Mouse (Mus musculus) heart, postnatal 0 days (tissue): ENCODE measurements around the gene Gse1. TPM values are rescaled to one million over a fixed set of nuclear protein-coding genes. Genes with fewer than 3 reads are reported as not detected.

Source experiments
- ATAC-seq: fragments of 200-750 bp; cut with Nextera tagmentation; 2 replicates; pipeline ENCODE4 v1.8.0; 2017; ENCODE audit warnings: low read depth, moderate number of reproducible peaks, moderate library complexity; ENCODE audit not compliant: insufficient read depth
- DNase-seq: peaks from one replicate; pipeline ENCODE4 v3.0.0-alpha.2; 2016; ENCODE audit warnings: low spot score
- H3K27ac ChIP-seq: fragments of 300-500 bp; sonication (generic); 2 replicates; pipeline ENCODE4 v1.5.1; 2014; ENCODE audit warnings: low read depth, mild to moderate bottlenecking
- H3K27me3 ChIP-seq: fragments of 300-500 bp; sonication (generic); 2 replicates; pipeline ENCODE4 v1.6.1; 2014; ENCODE audit warnings: low read length, mixed read lengths; ENCODE audit not compliant: control insufficient read depth, insufficient read depth
- H3K36me3 ChIP-seq: fragments of 300-500 bp; sonication (generic); replicated peaks from 2 replicates; pipeline ENCODE4 v1.6.1; 2014; ENCODE audit warnings: low read length, mixed read lengths; ENCODE audit not compliant: control insufficient read depth, insufficient read depth
- H3K4me1 ChIP-seq: fragments of 300-500 bp; sonication (generic); 2 replicates; pipeline ENCODE4 v1.6.1; 2014; ENCODE audit warnings: antibody characterized with exemption; ENCODE audit not compliant: control insufficient read depth, insufficient read depth
- H3K4me2 ChIP-seq: fragments of 300-500 bp; sonication (generic); 2 replicates; pipeline ENCODE4 v1.6.1; 2014; ENCODE audit warnings: low read depth, mild to moderate bottlenecking, low read length, moderate library complexity
- H3K4me3 ChIP-seq: fragments of 300-500 bp; sonication (generic); 2 replicates; pipeline ENCODE4 v1.5.1; 2014; ENCODE audit warnings: low read depth, low read length
- H3K9ac ChIP-seq: fragments of 300-500 bp; sonication (generic); replicated peaks from 2 replicates; pipeline ENCODE4 v1.6.1; 2014; ENCODE audit warnings: low read depth, low read length, mixed read lengths
- H3K9me3 ChIP-seq: fragments of 300-500 bp; sonication (generic); replicated peaks from 2 replicates; pipeline ENCODE4 v1.6.1; 2016; ENCODE audit warnings: low read length; ENCODE audit not compliant: control insufficient read depth
- CTCF ChIP-seq: IDR thresholded peaks from 2 replicates; pipeline ENCODE4 v1.5.1; 2016; ENCODE audit warnings: antibody characterized with exemption, control low read depth, low read depth
- EP300 ChIP-seq: IDR thresholded peaks from 2 replicates; pipeline ENCODE4 v1.6.1; 2016; ENCODE audit warnings: antibody characterized with exemption, low read depth
- WGBS: fragments of 180-500 bp; shearing (Covaris S2); extraction: QIAGEN DNeasy Blood & Tissue Kit; methylation state at CpG from one replicate; pipeline ENCODE4 v1.1.7; 2014; 5-methylcytosine and 5-hydroxymethylcytosine counted together
- polyA plus RNA-seq: library from polyadenylated mRNA; unstranded; fragments of >200 nt; fragmentation: Nextera tagmentation; extraction: Ambion mirVana; gene quantifications from 2 replicates; pipeline ENCODE4 v1.2.1, GENCODE M21; 2015
- total RNA-seq: library from RNA; depleted of rRNA; stranded (reverse); fragments of >200 nt; gene quantifications from 2 replicates; pipeline ENCODE4 v1.2.3, GENCODE M21; 2014; ENCODE audit warnings: low replicate concordance

Gse1 gene
- total and polyA plus RNA-seq, 2 experiments from 2014 or later, result 5.4 to 18.7 TPM

- no peak overlapping the region for H3K4me2 ChIP-seq
- no peaks in the 10 kb centered on the region for H3K27me3 ChIP-seq
- 95% methylated on average over 3 of the region's 3 CpGs for WGBS
- no peak overlapping the region for H3K4me3 ChIP-seq
- no peak overlapping the region for H3K27ac ChIP-seq
- no peak overlapping the region for H3K9ac ChIP-seq
- ATAC-seq, result no peak
- H3K4me1 ChIP-seq, result peaks cover 27% of the 10 kb centered on the region
- H3K36me3 ChIP-seq, result no peaks in the 10 kb centered on the region
- TF ChIP-seq EP300 (no peak), CTCF (no peak)
- H3K9me3 ChIP-seq, result no peaks in the 10 kb centered on the region
- no peak for DNase-seq
These were observed 15.0 kb upstream of the Gse1 start for GRCm38 (mm10) chr8:120213229-120213628.

GRCm38 (mm10) chr8:120213939-120214338 is 14.3 kb upstream of the Gse1 start:
- peak; percentile 72 for DNase-seq
- no peak overlapping the region for H3K9ac ChIP-seq
- H3K4me1 ChIP-seq, result peaks cover 27% of the 10 kb centered on the region
- no peak overlapping the region for H3K4me3 ChIP-seq
- TF ChIP-seq EP300 (no peak), CTCF (no peak)
- ATAC-seq, result peak; percentile 67
- H3K36me3 ChIP-seq, result no peaks in the 10 kb centered on the region
- H3K4me2 ChIP-seq, result no peak overlapping the region
- no peaks in the 10 kb centered on the region for H3K9me3 ChIP-seq
- no peak overlapping the region for H3K27ac ChIP-seq
- 46% methylated on average over 5 of the region's 5 CpGs for WGBS
- H3K27me3 ChIP-seq, result no peaks in the 10 kb centered on the region

GRCm38 (mm10) chr8:120215416-120216141 is 12.7 kb upstream of the Gse1 start:
- Histone ChIP-seq H3K9ac (no peak overlapping the region; the same call in 1 of the 2 replicates), H3K27ac (0 out of 2 replicates have a peak overlapping the region, but pooled peaks have one; percentile 18)
- ATAC-seq, result no peak

GRCm38 (mm10) chr8:120216855-120217830 is 11.1 kb upstream of the Gse1 start:
- peaks cover 17% of the 10 kb centered on the region for H3K4me1 ChIP-seq
- DNase-seq, result peak; percentile 71
- no peak overlapping the region for H3K4me3 ChIP-seq
- peak; percentile 67 for ATAC-seq
- no peaks in the 10 kb centered on the region for H3K9me3 ChIP-seq
- peak overlapping the region; percentile 74 for H3K27ac ChIP-seq
- H3K9ac ChIP-seq, result no peak overlapping the region; the same call in 1 of the 2 replicates
- no peaks in the 10 kb centered on the region for H3K36me3 ChIP-seq
- no peak overlapping the region for H3K4me2 ChIP-seq
- WGBS, result 29% methylated on average over 13 of the region's 13 CpGs
- no peaks in the 10 kb centered on the region for H3K27me3 ChIP-seq
- TF ChIP-seq EP300 (no peak), CTCF (no peak)

More at GRCm38 (mm10) chr8:120215416-120216141, 12.7 kb upstream of the Gse1 start:
- Histone ChIP-seq H3K9me3 (no peaks in the 10 kb centered on the region), H3K4me2 (no peak overlapping the region), H3K36me3 (no peaks in the 10 kb centered on the region), H3K4me1 (peaks cover 27% of the 10 kb centered on the region), H3K27me3 (no peaks in the 10 kb centered on the region), H3K4me3 (no peak overlapping the region)
- peak; percentile 49 for DNase-seq
- no peak for TF ChIP-seq CTCF
- no peak for TF ChIP-seq EP300
- WGBS, result 45% methylated on average over 7 of the region's 7 CpGs

- no peak overlapping the region for H3K4me2 ChIP-seq
- no peaks in the 10 kb centered on the region for H3K36me3 ChIP-seq
- H3K4me3 ChIP-seq, result no peak overlapping the region
- no peaks in the 10 kb centered on the region for H3K9me3 ChIP-seq
- ATAC-seq, result no peak
- H3K4me1 ChIP-seq, result peaks cover 3% of the 10 kb centered on the region; the same call in 1 of the 2 replicates
- no peak overlapping the region for H3K27ac ChIP-seq
- no peak overlapping the region for H3K9ac ChIP-seq
- TF ChIP-seq CTCF, result no peak
- no peak for TF ChIP-seq EP300
- no peak for DNase-seq
- WGBS, result 72% methylated on average over 11 of the region's 11 CpGs
- no peaks in the 10 kb centered on the region for H3K27me3 ChIP-seq
These were observed 5.7 kb upstream of the Gse1 start for GRCm38 (mm10) chr8:120222548-120222947.
